Mouse (Mus musculus) cerebellum, adult 2 months (tissue): ENCODE measurements around the gene Rae1. TPM values are rescaled to one million over a fixed set of nuclear protein-coding genes. Genes with fewer than 3 reads are reported as not detected.
A peak's percentile ranks its signal among the peaks of the same experiment; 100 is the strongest.

Experiments
- DNase-seq, 2 experiments: peaks; one replicate each; pipeline ENCODE4 v3.0.0; 2021
- H3K27ac ChIP-seq: fragments of 200-500 bp; 2 replicates; pipeline ENCODE4 v1.5.1; 2012; ENCODE audit warnings: low read length, control low read depth, inconsistent platforms; ENCODE audit not compliant: insufficient read depth
- H3K27me3 ChIP-seq: fragments of 200-500 bp; 2 replicates; pipeline ENCODE4 v1.6.1; 2012; ENCODE audit warnings: inconsistent platforms, mild to moderate bottlenecking, low read length, moderate library complexity; ENCODE audit not compliant: control insufficient read depth, insufficient read depth
- H3K4me1 ChIP-seq: fragments of 200-500 bp; 2 replicates; pipeline ENCODE4 v1.6.1; 2011; ENCODE audit warnings: low read length; ENCODE audit not compliant: control insufficient read depth, insufficient read depth
- H3K4me3 ChIP-seq: fragments of 200-500 bp; replicated peaks from 2 replicates; pipeline ENCODE3; 2011; ENCODE audit warnings: mild to moderate bottlenecking, low read depth, low read length, control low read depth; ENCODE audit not compliant: insufficient read depth
- CTCF ChIP-seq: fragments of 200-500 bp; IDR thresholded peaks from 2 replicates; pipeline ENCODE4 v1.5.1; 2011; ENCODE audit warnings: low read depth, mild to moderate bottlenecking, control low read depth, low read length, moderate library complexity, borderline replicate concordance; ENCODE audit not compliant: insufficient read depth
- POLR2A ChIP-seq: fragments of 200-500 bp; IDR thresholded peaks from 2 replicates; pipeline ENCODE4 v1.6.1; 2011; ENCODE audit warnings: low read length, control low read depth, borderline replicate concordance; ENCODE audit not compliant: insufficient read depth
- WGBS: fragments of 180-500 bp; shearing (Covaris S2); methylation state at CpG from one replicate; pipeline ENCODE4 v1.1.7; 2018; 5-methylcytosine and 5-hydroxymethylcytosine counted together
- polyA plus RNA-seq: library from polyadenylated mRNA; depleted of rRNA; stranded (reverse); fragments of >200 nt; gene quantifications from 2 replicates; pipeline ENCODE4 v1.2.3, GENCODE M21; 2012

Rae1 gene
- polyA plus RNA-seq, 1 experiment = 69.1 TPM

- Histone ChIP-seq H3K4me3 (no peak overlapping the region), H3K27ac (no peak overlapping the region), H3K4me1 (no peaks in the 10 kb centered on the region), H3K27me3 (no peaks in the 10 kb centered on the region)
- TF ChIP-seq POLR2A (no peak), CTCF (no peak)
- DNase-seq = no peak
- 19% methylated on average over 9 of the region's 9 CpGs for WGBS
Measured at GRCm38 (mm10) chr2:173019322-173019721, 19.4 kb downstream of the Rae1 start.

GRCm38 (mm10) chr2:173019790-173020189 lies 19.9 kb downstream of the Rae1 start:
- WGBS = under 1% methylated on average over 29 of the region's 29 CpGs
- peaks cover 1% of the 10 kb centered on the region for H3K4me1 ChIP-seq
- TF ChIP-seq POLR2A = no peak
- H3K4me3 ChIP-seq = peak overlapping the region; percentile 53
- H3K27me3 ChIP-seq = no peaks in the 10 kb centered on the region
- DNase-seq = peak; percentile 81 to 83
- H3K27ac ChIP-seq = no peak overlapping the region

- Histone ChIP-seq H3K27me3 (no peaks in the 10 kb centered on the region), H3K4me3 (peak within 1 kb of the TSS; percentile 53), H3K27ac (no peak within 1 kb of the TSS), H3K4me1 (peaks cover 8% of the 10 kb centered on the region)
- TF ChIP-seq CTCF (no peak), POLR2A (no peak)
- DNase-seq = no peak
- 41% methylated on average over 11 of the region's 11 CpGs for WGBS
Measured at GRCm38 (mm10) chr2:173020430-173020829, 20.5 kb downstream of the Rae1 start, which contains the start of gene Rbm38. Gene Rbm38, plus strand, starts transcription at chr2:173020498.

- WGBS = under 1% methylated on average over 54 of the region's 54 CpGs
- Histone ChIP-seq H3K27ac (no peak overlapping the region), H3K4me3 (peak overlapping the region; percentile 83), H3K27me3 (no peaks in the 10 kb centered on the region), H3K4me1 (peaks cover 14% of the 10 kb centered on the region)
- TF ChIP-seq CTCF (no peak), POLR2A (peak; percentile 87)
- peak; percentile 91 to 94 for DNase-seq
Measured at GRCm38 (mm10) chr2:173021633-173022055, 21.7 kb downstream of the Rae1 start.

- Histone ChIP-seq H3K27ac (no peak overlapping the region), H3K27me3 (no peaks in the 10 kb centered on the region), H3K4me3 (peak overlapping the region; percentile 83), H3K4me1 (peaks cover 14% of the 10 kb centered on the region)
- no peak for TF ChIP-seq POLR2A
- TF ChIP-seq CTCF = no peak
- no peak for DNase-seq
- under 1% methylated on average over 51 of the region's 51 CpGs for WGBS
Measured at GRCm38 (mm10) chr2:173022056-173022681, 22.3 kb downstream of the Rae1 start.

- 43% methylated on average over 10 of the region's 10 CpGs for WGBS
- no peak for TF ChIP-seq CTCF
- no peak for TF ChIP-seq POLR2A
- H3K27me3 ChIP-seq = no peaks in the 10 kb centered on the region
Measured at GRCm38 (mm10) chr2:173022813-173023212, 22.9 kb downstream of the Rae1 start.

GRCm38 (mm10) chr2:173023371-173023851 lies 23.5 kb downstream of the Rae1 start:
- Histone ChIP-seq H3K27me3 (no peaks in the 10 kb centered on the region), H3K27ac (no peak overlapping the region), H3K4me1 (peaks cover 16% of the 10 kb centered on the region), H3K4me3 (no peak overlapping the region)
- WGBS = 85% methylated on average over 7 of the region's 7 CpGs
- DNase-seq = no peak
- TF ChIP-seq POLR2A (no peak), CTCF (no peak)

More at GRCm38 (mm10) chr2:173022813-173023212, 22.9 kb downstream of the Rae1 start:
- DNase-seq = no peak
- H3K4me3 ChIP-seq = peak overlapping the region; percentile 16
- peaks cover 14% of the 10 kb centered on the region for H3K4me1 ChIP-seq
- no peak overlapping the region for H3K27ac ChIP-seq

- DNase-seq = no peak
- TF ChIP-seq POLR2A (no peak), CTCF (no peak)
- WGBS = 87% methylated on average over 4 of the region's 4 CpGs
- Histone ChIP-seq H3K4me1 (peaks cover 16% of the 10 kb centered on the region), H3K27ac (no peak overlapping the region), H3K4me3 (no peak overlapping the region), H3K27me3 (no peaks in the 10 kb centered on the region)
Measured at GRCm38 (mm10) chr2:173023966-173024365, 24.0 kb downstream of the Rae1 start.
